Mouse (Mus musculus): ENCODE results near the gene Gp2. TPM values are rescaled to one million over a fixed set of nuclear protein-coding genes. Genes with fewer than 3 reads are reported as not detected.

Gp2 gene
- polyA plus RNA-seq, 1 experiment = not detected

DNA sequence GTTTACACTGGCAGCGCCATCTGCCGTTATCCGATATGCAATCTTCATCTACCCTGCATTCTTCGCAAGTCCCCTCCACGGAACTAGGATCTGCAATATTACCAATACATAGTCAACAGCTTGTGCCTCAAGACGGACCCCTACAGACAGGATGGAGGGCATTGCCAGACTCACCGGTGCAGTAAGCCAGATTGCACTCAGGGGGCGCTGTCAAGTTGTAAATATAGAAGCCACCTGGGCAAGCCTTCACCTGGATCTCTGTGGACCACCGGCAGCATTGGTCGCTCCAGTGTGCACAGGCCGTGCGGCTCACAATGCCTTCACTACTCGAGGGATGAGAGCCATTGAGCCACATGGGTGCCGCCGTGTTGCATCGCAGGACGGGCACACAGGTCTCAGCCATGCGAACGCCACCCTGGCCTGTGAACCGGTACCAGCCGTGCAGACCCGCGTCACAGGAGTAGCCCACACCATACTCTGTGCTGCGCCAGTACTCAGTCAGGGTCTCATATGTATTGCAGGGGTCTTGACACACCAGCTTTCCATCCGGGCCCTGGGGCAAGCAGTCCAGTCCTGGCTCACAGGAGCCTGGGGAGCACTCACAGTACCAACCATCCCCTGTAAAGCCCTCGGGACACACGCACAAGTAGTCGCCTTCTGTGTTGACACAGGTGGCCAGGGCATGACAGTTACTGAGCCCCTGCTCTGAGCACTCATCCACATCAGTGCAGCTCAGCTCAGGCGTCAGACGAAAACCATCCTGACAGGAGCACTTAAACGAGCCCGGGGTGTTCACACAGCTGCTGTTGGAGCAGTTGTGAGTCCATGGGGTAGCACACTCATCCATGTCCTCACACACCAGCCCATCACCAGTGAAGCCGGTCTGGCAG lies 17.7 kb upstream of the Gp2 start:
- no peaks in the 10 kb centered on the region for H3K79me3 ChIP-seq (ENCODE audit: low read depth)
- TF ChIP-seq MYOG (IDR thresholded peaks at IDR 0.05; ENCODE audit: control insufficient read depth, extremely low read depth, insufficient read length) = no peak
- no peak for TF ChIP-seq USF1 (IDR thresholded peaks at IDR 0.05; ENCODE audit: low read depth)
- TF ChIP-seq MYOD1 (IDR thresholded peaks at IDR 0.05; ENCODE audit: control insufficient read depth, insufficient read length, low read depth) = no peak
- no peak for TF ChIP-seq CEBPB (IDR thresholded peaks at IDR 0.05; ENCODE audit: low read depth)
- no peaks in the 10 kb centered on the region for H3K27me3 ChIP-seq (ENCODE audit: control insufficient read depth, insufficient read depth, insufficient read length)
- no peaks in the 10 kb centered on the region for H3K79me2 ChIP-seq (ENCODE audit: control insufficient read depth, insufficient read depth)
- H3ac ChIP-seq (ENCODE audit: control insufficient read depth, insufficient read length, low read depth) = no peak overlapping the region
- no peaks in the 10 kb centered on the region for H3K36me3 ChIP-seq (ENCODE audit: control insufficient read depth, insufficient read depth)
- no peak overlapping the region for H3K4me3 ChIP-seq (ENCODE audit: insufficient read depth, poor library complexity, severe bottlenecking)

DNA sequence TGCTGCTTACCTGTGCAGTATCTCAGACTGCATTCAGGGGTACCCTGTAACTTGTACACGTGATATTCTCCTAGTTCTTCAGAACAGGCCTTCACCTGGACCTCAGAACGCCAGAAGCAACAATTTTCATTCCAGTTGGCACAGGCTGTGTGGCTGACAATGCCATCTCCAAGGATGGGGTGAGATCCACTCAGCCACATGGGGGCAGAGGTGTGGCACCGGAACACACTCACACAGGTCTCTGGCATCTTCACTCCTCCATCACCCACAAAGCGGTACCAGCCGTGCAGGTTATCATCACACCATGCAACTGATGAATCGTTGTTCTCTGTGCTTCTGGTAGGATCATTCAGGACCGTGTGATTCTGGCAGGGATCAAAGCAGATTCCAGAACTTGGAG lies 4.9 kb downstream of the Gp2 start:
- Histone ChIP-seq H3ac (ENCODE audit: control insufficient read depth, insufficient read length, low read depth) (no peak overlapping the region), H3K36me3 (ENCODE audit: control insufficient read depth, insufficient read depth) (no peaks in the 10 kb centered on the region), H3K79me3 (ENCODE audit: low read depth) (no peaks in the 10 kb centered on the region), H3K79me2 (ENCODE audit: control insufficient read depth, insufficient read depth) (no peaks in the 10 kb centered on the region), H3K4me3 (ENCODE audit: insufficient read depth, poor library complexity, severe bottlenecking) (no peak overlapping the region), H3K27me3 (ENCODE audit: control insufficient read depth, insufficient read depth, insufficient read length) (no peaks in the 10 kb centered on the region)
- no peak for TF ChIP-seq MYOD1 (IDR thresholded peaks at IDR 0.05; ENCODE audit: control insufficient read depth, insufficient read length, low read depth)
- no peak for TF ChIP-seq CEBPB (IDR thresholded peaks at IDR 0.05; ENCODE audit: low read depth)
- no peak for TF ChIP-seq USF1 (IDR thresholded peaks at IDR 0.05; ENCODE audit: low read depth)
- no peak for TF ChIP-seq FOSL1 (IDR thresholded peaks at IDR 0.05; ENCODE audit: insufficient read depth, low read length, poor library complexity, severe bottlenecking)
- no peak for TF ChIP-seq MYOG (IDR thresholded peaks at IDR 0.05; ENCODE audit: control insufficient read depth, extremely low read depth, insufficient read length)
- no peak for TF ChIP-seq MAX (IDR thresholded peaks at IDR 0.05)
- TF ChIP-seq CTCF (IDR thresholded peaks at IDR 0.05; ENCODE audit: control insufficient read depth, insufficient read depth, insufficient read length) = no peak

DNA sequence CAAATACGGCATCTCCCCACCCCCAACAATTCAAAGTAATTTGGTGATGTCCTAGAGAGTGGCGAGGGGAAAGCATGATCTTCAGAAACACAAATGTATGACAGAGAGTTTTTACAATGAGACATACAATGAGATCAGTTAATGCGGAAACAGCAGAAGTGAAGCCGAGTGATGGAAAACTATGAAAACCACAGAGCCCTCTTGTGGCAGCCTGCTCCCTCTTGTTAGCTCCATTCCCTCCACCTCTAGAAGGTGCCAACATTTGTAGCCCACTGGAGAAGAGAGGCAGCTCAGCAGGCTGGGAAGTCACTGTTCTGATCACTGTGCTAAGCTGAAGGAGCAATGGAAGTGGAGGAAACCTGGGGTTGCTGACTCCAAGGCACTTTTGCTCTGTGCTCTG lies 15.2 kb downstream of the Gp2 start:
- no peaks in the 10 kb centered on the region for H3K79me2 ChIP-seq (ENCODE audit: control insufficient read depth, insufficient read depth)
- no peak overlapping the region for H3K4me3 ChIP-seq (ENCODE audit: insufficient read depth, poor library complexity, severe bottlenecking)
- H3ac ChIP-seq (ENCODE audit: control insufficient read depth, insufficient read length, low read depth) = no peak overlapping the region
- no peaks in the 10 kb centered on the region for H3K36me3 ChIP-seq (ENCODE audit: control insufficient read depth, insufficient read depth)
- no peaks in the 10 kb centered on the region for H3K27me3 ChIP-seq (ENCODE audit: control insufficient read depth, insufficient read depth, insufficient read length)
- TF ChIP-seq MYOD1 (IDR thresholded peaks at IDR 0.05; ENCODE audit: control insufficient read depth, insufficient read length, low read depth) = no peak
- TF ChIP-seq CTCF (IDR thresholded peaks at IDR 0.05; ENCODE audit: control insufficient read depth, insufficient read depth, insufficient read length) = no peak
- TF ChIP-seq FOSL1 (IDR thresholded peaks at IDR 0.05; ENCODE audit: insufficient read depth, low read length, poor library complexity, severe bottlenecking) = no peak
- no peak for TF ChIP-seq MAX (IDR thresholded peaks at IDR 0.05)
- TF ChIP-seq USF1 (IDR thresholded peaks at IDR 0.05; ENCODE audit: low read depth) = no peak
- no peak for TF ChIP-seq CEBPB (IDR thresholded peaks at IDR 0.05; ENCODE audit: low read depth)
- no peak for TF ChIP-seq MYOG (IDR thresholded peaks at IDR 0.05; ENCODE audit: control insufficient read depth, extremely low read depth, insufficient read length)
- H3K79me3 ChIP-seq (ENCODE audit: low read depth) = no peaks in the 10 kb centered on the region

DNA sequence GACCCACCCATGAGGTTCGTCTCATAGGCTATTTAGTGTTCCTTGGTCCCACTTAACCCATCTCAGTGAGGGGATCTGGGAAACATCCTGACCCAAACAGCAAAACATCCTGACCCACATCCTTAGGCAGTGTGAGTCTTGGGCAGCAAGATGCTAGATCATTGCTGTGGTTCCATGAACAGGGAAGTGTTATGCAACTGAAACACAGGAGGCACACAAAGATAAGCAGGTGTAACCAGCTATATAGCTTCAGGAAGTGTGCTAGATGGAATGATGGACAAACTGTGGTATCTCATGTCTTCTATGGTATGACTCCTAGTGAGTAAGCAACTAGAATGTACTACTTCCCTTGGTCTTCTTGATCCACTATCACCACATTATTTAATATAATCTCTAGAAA lies 17.1 kb downstream of the Gp2 start:
- Histone ChIP-seq H3K36me3 (ENCODE audit: control insufficient read depth, insufficient read depth) (no peaks in the 10 kb centered on the region), H3K27me3 (ENCODE audit: control insufficient read depth, insufficient read depth, insufficient read length) (no peaks in the 10 kb centered on the region), H3K79me2 (ENCODE audit: control insufficient read depth, insufficient read depth) (no peaks in the 10 kb centered on the region), H3K79me3 (ENCODE audit: low read depth) (no peaks in the 10 kb centered on the region), H3ac (ENCODE audit: control insufficient read depth, insufficient read length, low read depth) (no peak overlapping the region), H3K4me3 (ENCODE audit: insufficient read depth, poor library complexity, severe bottlenecking) (no peak overlapping the region)
- no peak for TF ChIP-seq MAX (IDR thresholded peaks at IDR 0.05)
- TF ChIP-seq CEBPB (IDR thresholded peaks at IDR 0.05; ENCODE audit: low read depth) = no peak
- TF ChIP-seq FOSL1 (IDR thresholded peaks at IDR 0.05; ENCODE audit: insufficient read depth, low read length, poor library complexity, severe bottlenecking) = no peak
- TF ChIP-seq MYOD1 (IDR thresholded peaks at IDR 0.05; ENCODE audit: control insufficient read depth, insufficient read length, low read depth) = no peak
- no peak for TF ChIP-seq CTCF (IDR thresholded peaks at IDR 0.05; ENCODE audit: control insufficient read depth, insufficient read depth, insufficient read length)
- TF ChIP-seq MYOG (IDR thresholded peaks at IDR 0.05; ENCODE audit: control insufficient read depth, extremely low read depth, insufficient read length) = no peak

GRCm38 (mm10) chr7:119427180-119427616 lies 31.9 kb downstream of the Gp2 start:
- no peak overlapping the region for H3ac ChIP-seq (ENCODE audit: control insufficient read depth, insufficient read length, low read depth)
- H3K27me3 ChIP-seq (ENCODE audit: control insufficient read depth, insufficient read depth, insufficient read length) = no peaks in the 10 kb centered on the region
- no peaks in the 10 kb centered on the region for H3K79me3 ChIP-seq (ENCODE audit: low read depth)
- TF ChIP-seq FOSL1 (IDR thresholded peaks at IDR 0.05; ENCODE audit: insufficient read depth, low read length, poor library complexity, severe bottlenecking) (no peak), CTCF (IDR thresholded peaks at IDR 0.05; ENCODE audit: control insufficient read depth, insufficient read depth, insufficient read length) (no peak), MAX (IDR thresholded peaks at IDR 0.05) (no peak), CEBPB (IDR thresholded peaks at IDR 0.05; ENCODE audit: low read depth) (no peak), MYOG (IDR thresholded peaks at IDR 0.05; ENCODE audit: control insufficient read depth, extremely low read depth, insufficient read length) (no peak), USF1 (IDR thresholded peaks at IDR 0.05; ENCODE audit: low read depth) (no peak), MYOD1 (IDR thresholded peaks at IDR 0.05; ENCODE audit: control insufficient read depth, insufficient read length, low read depth) (no peak)
- H3K79me2 ChIP-seq (ENCODE audit: control insufficient read depth, insufficient read depth) = no peaks in the 10 kb centered on the region
- H3K36me3 ChIP-seq (ENCODE audit: control insufficient read depth, insufficient read depth) = no peaks in the 10 kb centered on the region
- no peak overlapping the region for H3K4me3 ChIP-seq (ENCODE audit: insufficient read depth, poor library complexity, severe bottlenecking)

All from C2C12 (cell line).